Mouse (Mus musculus) embryonic facial prominence, embryonic 13.5 days (tissue): ENCODE data around the gene Wasf2. TPM values are rescaled to one million over a fixed set of nuclear protein-coding genes. Genes with fewer than 3 reads are reported as not detected.

Source experiments
- ATAC-seq: fragments of 200-750 bp; cut with Nextera tagmentation; 2 replicates; pipeline ENCODE4 v1.8.0; 2017; ENCODE audit warnings: low read depth; ENCODE audit not compliant: insufficient number of reproducible peaks, insufficient read depth, low FRiP score, low TSS enrichment
- H3K27ac ChIP-seq: fragments of 300-500 bp; sonication (generic); 2 replicates; pipeline ENCODE4 v1.5.1; 2015; ENCODE audit warnings: moderate library complexity, mild to moderate bottlenecking, inconsistent platforms
- H3K27me3 ChIP-seq: fragments of 300-500 bp; sonication (generic); 2 replicates; pipeline ENCODE4 v1.6.1; 2015; ENCODE audit warnings: mild to moderate bottlenecking, inconsistent platforms
- H3K36me3 ChIP-seq: fragments of 300-500 bp; sonication (generic); 2 replicates; pipeline ENCODE4 v1.6.1; 2015; ENCODE audit warnings: mild to moderate bottlenecking, inconsistent platforms
- H3K4me1 ChIP-seq: fragments of 300-500 bp; sonication (generic); 2 replicates; pipeline ENCODE4 v1.6.1; 2015; ENCODE audit warnings: inconsistent platforms
- H3K4me2 ChIP-seq: fragments of 300-500 bp; sonication (generic); 2 replicates; pipeline ENCODE4 v1.6.1; 2015; ENCODE audit warnings: moderate library complexity, mild to moderate bottlenecking, inconsistent platforms
- H3K4me3 ChIP-seq: fragments of 300-500 bp; sonication (generic); 2 replicates; pipeline ENCODE4 v1.5.1; 2015; ENCODE audit warnings: mild to moderate bottlenecking, inconsistent platforms
- H3K9ac ChIP-seq: fragments of 300-500 bp; sonication (generic); 2 replicates; pipeline ENCODE4 v1.6.1; 2015; ENCODE audit warnings: mild to moderate bottlenecking, inconsistent platforms
- H3K9me3 ChIP-seq: fragments of 300-500 bp; sonication (generic); 2 replicates; pipeline ENCODE4 v1.6.1; 2016; ENCODE audit warnings: inconsistent platforms
- whole genome bisulfite sequencing: fragments of 180-500 bp; shearing (Covaris S2); methylation state at CpG from one replicate; pipeline ENCODE4 v1.1.7; 2015; ENCODE audit warnings: mixed read lengths; 5-methylcytosine and 5-hydroxymethylcytosine counted together
- polyA plus RNA-seq: library from polyadenylated mRNA; unstranded; fragments of >200 nt; fragmentation: Nextera tagmentation; extraction: Ambion mirVana; gene quantifications from 2 replicates; pipeline ENCODE4 v1.2.1, GENCODE M21; 2015

The Wasf2 gene
- polyA plus RNA-seq, 1 experiment from 2014 or later: 142 TPM

GRCm38 (mm10) chr4:133210023-133210787 lies 79.9 kb downstream of the Wasf2 start:
- H3K4me3 ChIP-seq: no peak overlapping the region
- H3K9me3 ChIP-seq: no peaks in the 10 kb centered on the region
- H3K4me2 ChIP-seq: no peak overlapping the region
- no peak for ATAC-seq
- H3K36me3 ChIP-seq: no peaks in the 10 kb centered on the region
- peaks cover 47% of the 10 kb centered on the region for H3K27me3 ChIP-seq
- H3K9ac ChIP-seq: no peak overlapping the region
- 93% methylated on average over 24 of the region's 24 CpGs for WGBS
- H3K4me1 ChIP-seq: peaks cover 26% of the 10 kb centered on the region
- H3K27ac ChIP-seq: no peak overlapping the region

GRCm38 (mm10) chr4:133210788-133211390 lies 80.6 kb downstream of the Wasf2 start:
- H3K9ac ChIP-seq: no peak overlapping the region
- H3K27me3 ChIP-seq: peaks cover 49% of the 10 kb centered on the region
- H3K9me3 ChIP-seq: no peaks in the 10 kb centered on the region
- ATAC-seq: no peak
- no peaks in the 10 kb centered on the region for H3K36me3 ChIP-seq
- H3K4me3 ChIP-seq: no peak overlapping the region
- peaks cover 26% of the 10 kb centered on the region for H3K4me1 ChIP-seq
- no peak overlapping the region for H3K27ac ChIP-seq
- no peak overlapping the region for H3K4me2 ChIP-seq
- WGBS: 92% methylated on average over 19 of the region's 19 CpGs

- Histone ChIP-seq H3K27me3 (peaks cover 49% of the 10 kb centered on the region), H3K4me2 (peak within 1 kb of the TSS; percentile 96), H3K9ac (peak within 1 kb of the TSS; percentile 69), H3K9me3 (no peaks in the 10 kb centered on the region), H3K27ac (no peak within 1 kb of the TSS; the same call in 1 of the 2 replicates), H3K4me3 (peak within 1 kb of the TSS; percentile 65), H3K36me3 (no peaks in the 10 kb centered on the region), H3K4me1 (peaks cover 26% of the 10 kb centered on the region)
- 2% methylated on average over 52 of the region's 52 CpGs for WGBS
- no peak for ATAC-seq
These were observed 81.7 kb downstream of the Wasf2 start, which contains the start of the genes Cd164l2 and Gpr3 for GRCm38 (mm10) chr4:133211751-133212561. Gene Cd164l2, plus strand, starts transcription at chr4:133212131. Gene Gpr3, minus strand, starts transcription at chr4:133212536.

GRCm38 (mm10) chr4:133212562-133213267 lies 82.4 kb downstream of the Wasf2 start:
- no peak overlapping the region; the same call in 1 of the 2 replicates for H3K27ac ChIP-seq

GRCm38 (mm10) chr4:133213268-133213590 lies 82.9 kb downstream of the Wasf2 start:
- H3K27me3 ChIP-seq: peaks cover 49% of the 10 kb centered on the region
- H3K9me3 ChIP-seq: no peaks in the 10 kb centered on the region
- no peaks in the 10 kb centered on the region for H3K36me3 ChIP-seq
- 0% methylated on average over 9 of the region's 9 CpGs for WGBS
- ATAC-seq: no peak
- H3K9ac ChIP-seq: no peak overlapping the region
- H3K4me2 ChIP-seq: peak overlapping the region; percentile 96
- peak overlapping the region; percentile 65 for H3K4me3 ChIP-seq
- H3K4me1 ChIP-seq: peaks cover 26% of the 10 kb centered on the region
- H3K27ac ChIP-seq: no peak overlapping the region

More at GRCm38 (mm10) chr4:133212562-133213267, 82.4 kb downstream of the Wasf2 start:
- Histone ChIP-seq H3K36me3 (no peaks in the 10 kb centered on the region), H3K4me1 (peaks cover 26% of the 10 kb centered on the region), H3K9me3 (no peaks in the 10 kb centered on the region), H3K9ac (peak overlapping the region; percentile 69), H3K4me3 (peak overlapping the region; percentile 65), H3K27me3 (peaks cover 49% of the 10 kb centered on the region), H3K4me2 (peak overlapping the region; percentile 96)
- ATAC-seq: no peak
- WGBS: 2% methylated on average over 44 of the region's 44 CpGs

- H3K4me3 ChIP-seq: peak overlapping the region; percentile 65
- peaks cover 49% of the 10 kb centered on the region for H3K27me3 ChIP-seq
- ATAC-seq: no peak
- H3K27ac ChIP-seq: no peak overlapping the region
- 11% methylated on average over 10 of the region's 10 CpGs for WGBS
- H3K9me3 ChIP-seq: no peaks in the 10 kb centered on the region
- H3K4me1 ChIP-seq: peaks cover 26% of the 10 kb centered on the region
- peak overlapping the region; percentile 96 for H3K4me2 ChIP-seq
- no peaks in the 10 kb centered on the region for H3K36me3 ChIP-seq
- H3K9ac ChIP-seq: no peak overlapping the region
These were observed 83.4 kb downstream of the Wasf2 start for GRCm38 (mm10) chr4:133213661-133214060.

- Histone ChIP-seq H3K9me3 (no peaks in the 10 kb centered on the region), H3K9ac (no peak overlapping the region), H3K36me3 (no peaks in the 10 kb centered on the region), H3K4me3 (no peak overlapping the region), H3K4me1 (peaks cover 24% of the 10 kb centered on the region), H3K4me2 (no peak overlapping the region), H3K27me3 (peaks cover 50% of the 10 kb centered on the region), H3K27ac (no peak overlapping the region)
- ATAC-seq: no peak
- 2% methylated on average over 5 of the region's 5 CpGs for WGBS
These were observed 87.3 kb downstream of the Wasf2 start for GRCm38 (mm10) chr4:133217641-133218040.

GRCm38 (mm10) chr4:133218745-133219144 lies 88.4 kb downstream of the Wasf2 start:
- no peak overlapping the region for H3K9ac ChIP-seq
- H3K27ac ChIP-seq: no peak overlapping the region
- H3K9me3 ChIP-seq: no peaks in the 10 kb centered on the region
- WGBS: 87% methylated on average over 3 of the region's 3 CpGs
- peaks cover 43% of the 10 kb centered on the region for H3K27me3 ChIP-seq
- ATAC-seq: no peak
- no peaks in the 10 kb centered on the region for H3K36me3 ChIP-seq
- H3K4me1 ChIP-seq: peaks cover 23% of the 10 kb centered on the region
- H3K4me3 ChIP-seq: no peak overlapping the region
- H3K4me2 ChIP-seq: no peak overlapping the region

GRCm38 (mm10) chr4:133220656-133221055 lies 90.4 kb downstream of the Wasf2 start:
- H3K27me3 ChIP-seq: peaks cover 29% of the 10 kb centered on the region
- peak overlapping the region; percentile 68 for H3K4me2 ChIP-seq
- WGBS: 3% methylated on average over 25 of the region's 25 CpGs
- no peaks in the 10 kb centered on the region for H3K36me3 ChIP-seq
- no peaks in the 10 kb centered on the region for H3K9me3 ChIP-seq
- H3K4me1 ChIP-seq: peaks cover 28% of the 10 kb centered on the region
- no peak; the same call in 1 of the 2 replicates for ATAC-seq
- peak overlapping the region; percentile 39 for H3K4me3 ChIP-seq
- no peak overlapping the region for H3K27ac ChIP-seq
- H3K9ac ChIP-seq: peak overlapping the region; percentile 58

- Histone ChIP-seq H3K9me3 (no peaks in the 10 kb centered on the region), H3K27ac (no peak overlapping the region), H3K4me3 (no peak overlapping the region), H3K27me3 (peaks cover 29% of the 10 kb centered on the region), H3K36me3 (no peaks in the 10 kb centered on the region), H3K4me2 (no peak overlapping the region), H3K9ac (no peak overlapping the region), H3K4me1 (peaks cover 36% of the 10 kb centered on the region)
- ATAC-seq: no peak
- WGBS: 81% methylated on average over 8 of the region's 8 CpGs
These were observed 91.4 kb downstream of the Wasf2 start for GRCm38 (mm10) chr4:133221701-133222100.

GRCm38 (mm10) chr4:133223875-133224274 lies 93.6 kb downstream of the Wasf2 start:
- H3K36me3 ChIP-seq: no peaks in the 10 kb centered on the region
- peaks cover 36% of the 10 kb centered on the region for H3K4me1 ChIP-seq
- H3K4me3 ChIP-seq: no peak overlapping the region
- no peak overlapping the region for H3K4me2 ChIP-seq
- 52% methylated on average over 5 of the region's 5 CpGs for WGBS
- no peak for ATAC-seq
- H3K27me3 ChIP-seq: peaks cover 29% of the 10 kb centered on the region
- H3K27ac ChIP-seq: peak overlapping the region; percentile 11; the same call in 1 of the 2 replicates
- H3K9ac ChIP-seq: peak overlapping the region; percentile 36
- no peaks in the 10 kb centered on the region for H3K9me3 ChIP-seq
